Mouse (Mus musculus) lung, postnatal 4 days (tissue): Measurements from ENCODE around the gene Cyp2d10.
"Not testable (repeated sequence)": the region's sequence is repeated elsewhere in the genome, so short reads cannot be mapped to it uniquely, and the experiment has no call there.

Experiments
- DNase-seq, 2 experiments: peaks; one replicate each; pipeline ENCODE4 v3.0.0; 2021

The Cyp2d10 gene

GRCm38 (mm10) chr15:82393922-82394321 lies 13.1 kb downstream of the Cyp2d10 start, which contains the start of gene Cyp2d11:
Gene Cyp2d11, minus strand, starts transcription at chr15:82394022.
- DNase-seq, result not testable (repeated sequence)

- DNase-seq, result not testable (repeated sequence)
These were observed 17.1 kb downstream of the Cyp2d10 start for GRCm38 (mm10) chr15:82389916-82390315.

GRCm38 (mm10) chr15:82385729-82386128 lies 21.3 kb downstream of the Cyp2d10 start:
- DNase-seq, result no peak

GRCm38 (mm10) chr15:82382441-82382840 lies 24.6 kb downstream of the Cyp2d10 start:
- DNase-seq, result no peak

GRCm38 (mm10) chr15:82380714-82381062 lies 26.3 kb downstream of the Cyp2d10 start:
- no peak for DNase-seq

- peak; percentile 62 to 73 for DNase-seq
These were observed 26.9 kb downstream of the Cyp2d10 start, which contains the start of gene Cyp2d22 for GRCm38 (mm10) chr15:82379871-82380713. Gene Cyp2d22, minus strand, starts transcription at chr15:82380260.

- peak in 1 of 2 experiments; percentile 21 for DNase-seq
These were observed 27.5 kb downstream of the Cyp2d10 start for GRCm38 (mm10) chr15:82379511-82379870.

GRCm38 (mm10) chr15:82378261-82379180 lies 28.5 kb downstream of the Cyp2d10 start:
- peak in 1 of 2 experiments; percentile 41 for DNase-seq

- DNase-seq, result no peak
These were observed 29.3 kb downstream of the Cyp2d10 start for GRCm38 (mm10) chr15:82377701-82378100.

- DNase-seq, result peak; percentile 73 to 81
These were observed 30.4 kb downstream of the Cyp2d10 start for GRCm38 (mm10) chr15:82376393-82377138.

- DNase-seq, result no peak
These were observed 31.1 kb downstream of the Cyp2d10 start for GRCm38 (mm10) chr15:82375855-82376254.

- no peak for DNase-seq
These were observed 32.6 kb downstream of the Cyp2d10 start for GRCm38 (mm10) chr15:82374437-82374836.

GRCm38 (mm10) chr15:82372991-82373390 lies 34.0 kb downstream of the Cyp2d10 start:
- DNase-seq, result no peak

- DNase-seq, result no peak
These were observed 34.5 kb downstream of the Cyp2d10 start for GRCm38 (mm10) chr15:82372446-82372845.

- DNase-seq, result no peak
These were observed 38.1 kb downstream of the Cyp2d10 start for GRCm38 (mm10) chr15:82368851-82369250.

GRCm38 (mm10) chr15:82368146-82368545 lies 38.8 kb downstream of the Cyp2d10 start:
- DNase-seq, result no peak

GRCm38 (mm10) chr15:82364561-82364960 lies 42.4 kb downstream of the Cyp2d10 start:
- DNase-seq, result peak in 1 of 2 experiments; percentile 5

- not testable (repeated sequence) for DNase-seq
These were observed 43.2 kb downstream of the Cyp2d10 start for GRCm38 (mm10) chr15:82363801-82364200.

GRCm38 (mm10) chr15:82362234-82362633 lies 44.8 kb downstream of the Cyp2d10 start:
- no peak for DNase-seq

- peak in 1 of 2 experiments; percentile 44 for DNase-seq
These were observed 45.5 kb downstream of the Cyp2d10 start for GRCm38 (mm10) chr15:82361459-82362018.

GRCm38 (mm10) chr15:82358431-82359260 lies 48.3 kb downstream of the Cyp2d10 start:
- DNase-seq, result peak in 1 of 2 experiments; percentile 17
